Mouse (Mus musculus): ENCODE data around the gene Csnk1g2. TPM values are rescaled to one million over a fixed set of nuclear protein-coding genes. Genes with fewer than 3 reads are reported as not detected.

Gene Csnk1g2
- total RNA-seq, 2 experiments from 2014 or later, result 188 to 196 TPM

GRCm38 (mm10) chr10:80674161-80674711 is 51.6 kb downstream of the Csnk1g2 start:
- no peak for DNase-seq (ENCODE audit: low spot score in 2 of 2)
- intact Hi-C loops (cut with DNase I), result loop anchor here (2.0 kb wide), 1 partner anchor 17 kb away; the partner anchor contains the start of gene Btbd2

DNA sequence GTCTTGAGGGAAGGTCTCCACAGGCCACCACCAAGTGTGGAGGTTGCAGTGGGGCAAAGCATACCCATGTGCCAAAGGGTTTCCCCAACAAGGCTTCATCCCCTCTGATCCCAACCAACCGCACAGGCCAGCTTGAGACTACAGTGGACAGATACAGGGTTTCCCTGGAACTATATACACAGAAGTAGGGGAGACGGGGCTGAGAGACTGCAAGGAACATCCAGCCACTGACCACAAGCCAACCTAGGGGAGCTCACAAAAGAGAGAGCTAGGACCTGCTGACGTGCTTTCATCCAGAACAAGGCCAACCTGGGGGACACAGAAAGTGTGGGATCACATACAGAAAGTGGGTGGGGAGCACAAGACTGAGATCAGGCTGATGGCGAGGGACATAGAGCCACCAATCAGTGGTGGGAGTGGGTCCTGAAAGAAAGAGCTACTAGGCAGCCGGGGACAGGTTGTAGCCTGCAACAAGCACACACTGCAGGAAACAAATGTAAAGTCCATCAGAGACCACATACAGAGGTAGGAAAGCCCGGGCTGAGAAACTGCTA is 52.3 kb downstream of the Csnk1g2 start:
- intact Hi-C loops (cut with DNase I), result loop anchor here (2.0 kb wide), 1 partner anchor 18 kb away; the partner anchor contains the start of gene Btbd2
- DNase-seq (ENCODE audit: low spot score in 2 of 2), result no peak

DNA sequence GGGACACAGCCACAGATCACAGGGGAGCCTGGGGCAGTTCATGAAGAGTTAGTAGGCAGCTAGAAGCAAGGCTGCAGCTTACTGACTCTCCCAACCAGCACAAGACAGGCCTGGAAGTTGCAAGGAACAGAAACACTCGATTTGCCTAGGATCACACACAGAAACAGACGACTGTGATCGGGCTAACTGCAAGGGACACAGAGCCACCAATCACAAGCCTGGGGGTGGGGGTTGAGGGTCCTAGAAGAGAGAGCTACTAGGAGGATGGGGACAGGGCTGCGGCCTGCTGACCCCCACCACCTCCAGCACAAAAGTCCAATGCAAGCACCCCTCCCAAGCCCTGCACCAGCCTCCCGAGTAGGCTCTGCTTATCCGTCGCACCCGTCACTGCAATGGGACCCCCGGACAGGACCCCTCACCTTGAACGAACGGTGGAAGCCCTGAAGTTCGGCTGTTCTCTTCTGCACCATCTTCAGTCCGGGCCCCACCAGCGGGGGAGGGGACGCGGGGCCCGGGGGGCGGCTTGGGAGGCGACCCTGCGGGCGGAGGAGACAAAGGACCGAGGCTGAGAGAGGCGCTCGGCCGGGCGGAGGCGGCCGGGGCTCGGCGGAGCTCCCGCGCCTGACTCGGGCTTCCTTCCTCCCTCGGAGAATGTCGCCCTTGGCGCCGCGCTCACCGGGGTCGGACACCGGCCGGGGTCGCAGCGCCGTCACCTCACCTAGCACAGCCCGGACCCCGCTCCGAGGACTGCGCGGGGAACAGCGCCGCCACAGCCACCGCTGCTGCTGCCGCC is 53.0 kb downstream of the Csnk1g2 start:
- intact Hi-C loops (cut with DNase I), result loop anchor here (2.0 kb wide), 1 partner anchor 19 kb away; the partner anchor contains the start of gene Btbd2
- no peak for DNase-seq (ENCODE audit: low spot score in 2 of 2)

- intact Hi-C loops (cut with DNase I), result no loop called here
- peak; percentile 99 to 100 for DNase-seq (ENCODE audit: low spot score in 2 of 2)
These were observed 53.7 kb downstream of the Csnk1g2 start for GRCm38 (mm10) chr10:80676198-80676928.

DNA sequence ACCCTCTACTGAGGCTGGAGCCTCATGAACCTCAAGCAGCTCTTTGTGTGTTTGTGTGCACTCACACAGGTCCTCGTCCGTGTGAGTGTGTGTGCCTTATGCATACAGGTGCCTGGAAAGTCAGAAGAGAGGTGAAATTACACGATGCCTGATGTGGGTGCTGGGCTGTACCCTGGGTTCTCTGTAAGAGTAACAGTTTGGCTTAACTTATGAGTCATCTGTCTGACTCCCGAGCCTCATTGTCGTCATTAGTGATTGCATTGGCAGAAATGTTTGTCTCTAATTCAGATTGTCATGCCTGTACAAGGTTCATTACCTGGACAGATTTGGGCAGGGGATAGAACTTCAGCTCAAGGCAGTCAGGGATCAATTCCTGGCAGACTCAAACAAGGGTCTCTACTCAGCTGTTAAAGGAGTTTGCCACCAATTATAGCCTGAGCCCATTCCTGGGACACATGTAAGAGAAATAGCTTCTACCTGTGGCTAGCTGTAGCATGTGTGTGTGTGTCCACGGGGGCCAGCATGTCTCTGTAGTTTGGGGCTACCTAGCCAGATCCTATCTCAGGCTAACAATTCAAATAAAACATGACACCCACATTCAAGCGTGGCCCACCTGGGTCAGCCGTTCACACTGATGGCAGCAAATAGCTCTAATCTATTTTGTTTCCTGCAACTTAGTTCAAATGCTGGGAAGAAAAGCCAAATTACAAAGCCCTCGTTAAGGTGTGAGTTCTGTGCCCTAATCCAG is 54.7 kb downstream of the Csnk1g2 start:
- intact Hi-C loops (cut with DNase I), result no loop called here
- no peak for DNase-seq (ENCODE audit: low spot score in 2 of 2)

DNA sequence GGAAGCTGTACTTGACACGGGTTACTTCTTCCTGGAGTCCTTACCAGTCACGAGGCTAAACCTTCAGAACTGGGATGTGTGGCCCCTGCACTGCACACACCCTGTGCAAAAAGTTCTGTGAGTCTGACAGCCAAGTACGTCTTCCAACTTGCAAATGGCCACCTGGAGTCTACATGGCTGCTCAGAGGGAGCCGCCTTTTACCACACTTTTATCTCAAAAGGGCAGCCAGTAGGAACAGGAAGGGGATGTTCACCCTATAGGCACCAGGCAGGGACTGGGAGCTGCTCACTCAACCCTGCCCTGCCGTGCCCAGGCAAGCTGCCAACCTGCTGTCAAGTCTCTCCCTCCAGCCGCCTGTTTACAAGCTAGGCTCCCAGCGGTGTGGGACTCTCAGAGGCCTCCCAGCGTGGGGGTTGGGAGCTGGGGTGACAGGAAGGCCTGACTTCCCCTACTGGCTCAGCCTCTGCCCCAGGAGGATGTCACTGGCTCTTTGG is 55.4 kb downstream of the Csnk1g2 start, which contains the start of gene Mknk2:
Gene Mknk2, minus strand, starts transcription at position 171 of the 495 bp plus-strand sequence.
- intact Hi-C loops (cut with DNase I), result no loop called here
- DNase-seq (ENCODE audit: low spot score in 2 of 2), result peak; percentile 82 to 88

- intact Hi-C loops (cut with DNase I), result no loop called here
- no peak for DNase-seq (ENCODE audit: low spot score in 2 of 2)
These were observed 56.2 kb downstream of the Csnk1g2 start for GRCm38 (mm10) chr10:80678601-80679377.

DNA sequence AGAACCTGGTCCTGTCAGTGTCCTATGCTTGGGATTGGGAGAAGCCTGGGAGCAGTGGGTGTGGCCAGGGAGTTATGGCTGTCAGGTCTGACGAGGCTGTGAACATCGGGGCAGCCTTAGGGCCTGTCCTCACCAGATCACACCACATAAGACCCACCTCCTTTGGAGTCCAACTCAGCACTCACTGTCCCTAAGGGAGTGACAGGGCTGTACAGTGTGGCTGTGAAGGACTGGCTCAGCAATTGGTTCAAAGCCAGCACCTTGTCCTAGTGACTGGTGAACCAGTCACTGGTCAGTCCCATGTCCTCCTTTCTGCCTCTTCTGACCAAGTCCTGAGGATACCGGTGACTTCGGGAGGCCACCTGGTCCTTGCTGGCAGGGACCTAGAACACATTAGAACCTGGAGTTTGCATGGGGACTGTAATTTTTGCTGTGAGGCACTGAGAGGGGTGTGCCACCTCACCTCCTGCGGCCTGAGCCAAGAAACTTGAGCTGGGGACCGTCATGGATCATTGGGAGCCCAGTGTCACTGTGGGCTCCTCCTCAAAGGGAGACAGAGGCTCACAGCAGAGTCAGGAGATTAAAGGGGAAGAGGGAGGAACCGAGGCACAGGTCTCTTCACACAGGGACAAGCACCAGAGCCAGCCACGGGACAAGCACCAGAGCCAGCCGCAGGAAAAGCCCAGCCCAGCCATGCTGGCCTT is 57.1 kb downstream of the Csnk1g2 start:
- intact Hi-C loops (cut with DNase I), result loop anchor here (5.0 to 10.0 kb wide), 2 partner anchors 102 to 235 kb away; partner anchors contain the start of gene Klf16
- no peak for DNase-seq (ENCODE audit: low spot score in 2 of 2)

DNA sequence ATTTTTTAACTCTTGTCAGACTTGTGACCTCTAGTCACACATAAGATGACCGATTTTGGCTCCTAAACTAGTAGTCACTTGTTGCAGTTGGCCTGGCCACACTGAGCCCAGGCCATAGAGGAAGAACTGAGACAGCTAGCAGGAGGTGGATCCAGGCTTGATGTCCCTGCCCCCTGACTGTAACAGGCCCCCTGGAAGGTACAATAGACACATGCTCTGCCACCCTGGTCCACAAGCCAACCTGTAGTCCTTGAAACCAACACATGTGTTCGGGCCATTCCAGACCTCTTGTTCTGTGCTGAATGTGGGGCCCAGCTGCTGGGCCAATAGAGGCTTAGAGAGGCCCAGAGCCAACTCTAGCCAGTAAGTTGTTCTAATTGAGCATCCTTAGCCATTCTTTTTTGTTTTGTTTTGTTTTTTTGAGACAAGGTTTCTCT is 57.6 kb downstream of the Csnk1g2 start:
- no peak for DNase-seq (ENCODE audit: low spot score in 2 of 2)
- intact Hi-C loops (cut with DNase I), result loop anchor here (5.0 to 10.0 kb wide), 2 partner anchors 103 to 235 kb away; partner anchors contain the start of gene Klf16

- intact Hi-C loops (cut with DNase I), result loop anchor here (5.0 to 10.0 kb wide), 2 partner anchors 105 to 237 kb away; partner anchors contain the start of gene Klf16
- no peak for DNase-seq (ENCODE audit: low spot score in 2 of 2)
These were observed 59.4 kb downstream of the Csnk1g2 start for GRCm38 (mm10) chr10:80682003-80682402.

GRCm38 (mm10) chr10:80683647-80684046 is 61.0 kb downstream of the Csnk1g2 start:
- DNase-seq (ENCODE audit: low spot score in 2 of 2), result no peak
- intact Hi-C loops (cut with DNase I), result loop anchor here (1.0 to 10.0 kb wide), 3 partner anchors 24 to 239 kb away; partner anchors contain the start of gene Klf16

DNA sequence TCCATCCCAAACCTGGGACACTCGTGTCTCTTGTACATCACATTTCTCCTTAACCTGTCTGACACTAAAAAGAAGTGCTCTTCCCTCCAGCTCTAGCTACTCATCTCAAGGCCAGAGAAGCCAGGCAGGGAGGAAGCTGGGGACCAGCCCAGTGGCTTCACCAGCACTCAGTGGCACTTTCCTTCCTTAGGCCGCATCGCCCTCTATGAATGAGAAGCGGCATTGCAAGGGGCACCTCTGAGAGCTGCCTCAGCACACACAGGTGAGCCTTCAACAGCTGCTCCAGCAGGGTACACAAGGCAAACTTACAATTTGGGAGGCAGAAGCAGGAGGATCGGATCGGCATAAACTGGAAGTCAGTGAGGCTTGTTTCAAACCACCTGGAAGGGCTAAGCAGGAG is 61.6 kb downstream of the Csnk1g2 start:
- intact Hi-C loops (cut with DNase I), result loop anchor here (1.0 to 10.0 kb wide), 3 partner anchors 25 to 239 kb away; partner anchors contain the start of gene Klf16
- peak; percentile 45 to 56 for DNase-seq (ENCODE audit: low spot score in 2 of 2)

DNA sequence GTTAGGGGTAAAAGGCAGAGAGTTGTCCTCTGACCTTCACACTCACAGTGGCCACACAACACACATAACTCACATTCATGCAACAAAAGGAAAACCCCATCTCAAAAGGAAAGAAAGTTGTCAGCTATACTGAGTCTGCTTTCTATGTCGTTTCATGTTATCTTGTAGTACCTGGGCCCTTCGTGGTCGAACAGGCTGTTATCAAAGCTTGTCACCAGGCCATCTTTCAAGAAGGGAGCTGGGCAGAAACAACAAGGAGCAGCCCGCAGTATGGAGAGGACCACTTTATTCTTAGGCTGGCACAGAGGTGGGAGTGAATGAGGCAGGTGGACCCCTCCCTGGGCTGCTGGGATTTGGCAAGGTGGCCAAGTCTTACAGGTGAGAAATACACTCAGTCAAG is 62.3 kb downstream of the Csnk1g2 start:
- no peak for DNase-seq (ENCODE audit: low spot score in 2 of 2)

DNA sequence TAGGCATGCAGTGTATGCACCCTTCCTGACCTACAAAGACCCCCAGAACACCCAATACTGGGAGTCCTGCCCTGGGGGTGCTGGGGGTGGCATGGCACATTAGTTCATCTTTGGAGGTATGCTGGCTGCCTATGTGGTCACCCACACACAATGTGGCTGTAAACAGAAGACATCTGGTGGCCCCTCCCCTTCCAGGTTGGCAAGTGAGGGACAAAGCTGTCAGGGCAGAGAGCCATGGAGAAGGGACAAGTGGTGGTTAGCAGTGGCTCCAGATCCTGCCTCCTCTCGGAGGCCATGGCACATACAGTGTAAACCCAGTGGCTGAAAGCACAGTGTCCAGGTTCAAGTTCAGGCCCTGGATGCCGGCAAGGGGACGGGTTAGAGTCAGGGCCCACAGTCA is 64.0 kb downstream of the Csnk1g2 start:
- no peak for DNase-seq (ENCODE audit: low spot score in 2 of 2)
- intact Hi-C loops (cut with DNase I), result loop anchor here (10.0 kb wide), 1 partner anchor 242 kb away; no protein-coding TSS in a partner anchor

More for the DNA sequence above, 62.3 kb downstream of the Csnk1g2 start:
- intact Hi-C loops (cut with DNase I), result loop anchor here (1.0 to 10.0 kb wide), 3 partner anchors 26 to 240 kb away; partner anchors contain the start of gene Klf16

DNA sequence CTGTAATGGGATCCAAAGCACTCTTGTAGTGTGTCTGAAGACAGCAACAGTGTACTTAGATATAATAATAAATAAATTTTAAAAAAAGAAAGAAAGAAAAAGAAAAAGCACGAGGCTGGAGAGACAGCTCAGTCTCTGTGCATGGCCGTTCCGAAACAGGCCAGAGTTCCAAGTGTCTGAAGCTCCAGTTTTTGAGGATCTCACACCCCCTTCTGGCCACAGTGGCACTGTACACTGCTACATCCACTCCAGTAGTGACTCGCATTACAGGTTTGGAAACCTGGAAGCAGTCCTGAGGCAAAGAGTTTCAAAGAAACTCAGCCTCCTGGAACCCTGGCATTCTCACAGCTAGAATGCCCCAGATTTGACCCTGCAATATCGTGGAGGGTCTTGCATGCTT is 65.2 kb downstream of the Csnk1g2 start:
- intact Hi-C loops (cut with DNase I), result loop anchor here (10.0 kb wide), 1 partner anchor 243 kb away; no protein-coding TSS in a partner anchor
- DNase-seq (ENCODE audit: low spot score in 2 of 2), result peak; percentile 68 to 74
